In the genomic region with DNA sequence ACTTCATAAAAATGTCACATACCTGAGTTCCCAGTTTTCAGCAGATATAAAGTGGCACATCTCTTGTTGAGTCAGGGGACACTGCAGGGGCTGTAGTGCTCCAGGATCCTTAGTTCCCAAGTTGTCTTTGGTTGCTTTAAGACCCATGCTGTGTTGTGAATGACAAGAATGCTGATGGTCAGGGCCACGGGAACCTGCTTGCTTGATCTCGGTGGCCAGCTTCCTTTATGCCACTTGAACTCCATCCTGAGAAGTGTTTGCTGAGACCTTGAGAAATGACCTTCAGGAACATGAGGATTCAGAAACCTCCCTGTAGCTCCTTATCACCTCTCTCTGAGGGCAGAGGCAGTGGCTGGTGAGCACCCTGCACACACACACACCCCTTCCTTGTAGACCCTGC, we compare ENCODE assay signal across 21 mouse cellular contexts.
"Had no signal": no experiment of that assay in that cellular context is flagged by ENCODE, and none has a peak within 500 bp of the region (broad histone marks: within the 10 kb centered on the region; RNA-seq: fewer than 3 reads in every experiment).

No protein-coding gene starts in this region.

- H3K36me3 ChIP-seq: midbrain, embryonic 15.5 days; neural tube, embryonic 15.5 days had no signal

- H3K27me3 ChIP-seq: liver, embryonic 15.5 days; lung, embryonic 15.5 days; megakaryocyte, embryonic 14.5 days; midbrain, embryonic 13.5 days; midbrain, embryonic 15.5 days; neural tube, embryonic 13.5 days; neural tube, embryonic 15.5 days had no signal

- H3K27ac ChIP-seq: liver, embryonic 15.5 days; lung, embryonic 15.5 days; midbrain, embryonic 13.5 days; midbrain, embryonic 15.5 days; neural tube, embryonic 13.5 days; neural tube, embryonic 15.5 days had no signal

- H3K4me2 ChIP-seq: liver, embryonic 15.5 days; lung, embryonic 15.5 days; midbrain, embryonic 11.5 days; midbrain, embryonic 13.5 days; midbrain, embryonic 15.5 days; neural tube, embryonic 13.5 days; neural tube, embryonic 15.5 days had no signal

- H3K9me3 ChIP-seq: liver, embryonic 15.5 days; lung, embryonic 15.5 days; megakaryocyte, embryonic 14.5 days; midbrain, embryonic 13.5 days; midbrain, embryonic 15.5 days; neural tube, embryonic 13.5 days; neural tube, embryonic 15.5 days had no signal

- H3K4me3 ChIP-seq: liver, embryonic 15.5 days; lung, embryonic 15.5 days; megakaryocyte, embryonic 14.5 days; midbrain, embryonic 13.5 days; midbrain, embryonic 15.5 days; neural tube, embryonic 13.5 days; neural tube, embryonic 15.5 days had no signal

- DNase-seq: liver, postnatal 0 days; lung, adult 2 months; lung, postnatal 14 days; lung, postnatal 36 days; retina, postnatal 1 day; right cerebral cortex, adult 18-20 months; right cerebral cortex, postnatal 25 days; right cerebral cortex, postnatal 4 days; spleen, adult 18-20 months; thymus, adult 18-20 months; thymus, postnatal 25 days; thymus, postnatal 4 days had no signal

- ATAC-seq: liver, postnatal 0 days; lung, postnatal 0 days; midbrain, embryonic 13.5 days; midbrain, embryonic 15.5 days had no signal

- H3K4me1 ChIP-seq: liver, embryonic 15.5 days; megakaryocyte, embryonic 14.5 days had no signal

- H3K9ac ChIP-seq: liver, embryonic 15.5 days; liver, postnatal 0 days; lung, embryonic 15.5 days; midbrain, embryonic 13.5 days; midbrain, embryonic 15.5 days; neural tube, embryonic 13.5 days; neural tube, embryonic 15.5 days had no signal
